Mouse (Mus musculus) hindbrain, embryonic 11.5 days (tissue): Measurements from ENCODE around the gene Cmas. TPM values are rescaled to one million over a fixed set of nuclear protein-coding genes. Genes with fewer than 3 reads are reported as not detected.

Experiments used
- ATAC-seq: fragments of 200-750 bp; cut with Nextera tagmentation; 2 replicates; pipeline ENCODE4 v1.8.0; 2017; ENCODE audit warnings: mild to moderate bottlenecking, moderate TSS enrichment, moderate library complexity; ENCODE audit not compliant: low FRiP score
- DNase-seq: peaks from one replicate; pipeline ENCODE4 v3.0.0-alpha.2; 2015; ENCODE audit warnings: low spot score
- H3K27ac ChIP-seq: fragments of 300-500 bp; sonication (generic); 2 replicates; pipeline ENCODE4 v1.5.1; 2014; ENCODE audit warnings: mild to moderate bottlenecking, low read depth, low read length
- H3K27me3 ChIP-seq: fragments of 300-500 bp; sonication (generic); 2 replicates; pipeline ENCODE4 v1.6.1; 2014; ENCODE audit warnings: mild to moderate bottlenecking, low read length, moderate library complexity, mixed read lengths; ENCODE audit not compliant: control insufficient read depth, insufficient read depth
- H3K36me3 ChIP-seq: fragments of 300-500 bp; sonication (generic); 2 replicates; pipeline ENCODE4 v1.6.1; 2014; ENCODE audit warnings: mild to moderate bottlenecking, low read length, moderate library complexity, mixed read lengths; ENCODE audit not compliant: control insufficient read depth, insufficient read depth
- H3K4me1 ChIP-seq: fragments of 300-500 bp; sonication (generic); replicated peaks from 2 replicates; pipeline ENCODE4 v1.6.1; 2014; ENCODE audit warnings: low read length, mixed read lengths; ENCODE audit not compliant: control insufficient read depth, insufficient read depth
- H3K4me2 ChIP-seq: fragments of 300-500 bp; sonication (generic); replicated peaks from 2 replicates; pipeline ENCODE4 v1.6.1; 2014; ENCODE audit warnings: mild to moderate bottlenecking, low read depth, low read length
- H3K4me3 ChIP-seq: fragments of 300-500 bp; sonication (generic); 2 replicates; pipeline ENCODE4 v1.5.1; 2014; ENCODE audit warnings: low read depth, low read length
- H3K9ac ChIP-seq: fragments of 300-500 bp; sonication (generic); 2 replicates; pipeline ENCODE4 v1.6.1; 2014; ENCODE audit warnings: low read depth, low read length
- H3K9me3 ChIP-seq: fragments of 300-500 bp; sonication (generic); 2 replicates; pipeline ENCODE4 v1.6.1; 2016; ENCODE audit warnings: low read length; ENCODE audit not compliant: control insufficient read depth
- WGBS: fragments of 180-500 bp; shearing (Covaris S2); extraction: QIAGEN DNeasy Blood & Tissue Kit; methylation state at CpG from one replicate; pipeline ENCODE4 v1.1.7; 2014; 5-methylcytosine and 5-hydroxymethylcytosine counted together
- polyA plus RNA-seq: library from polyadenylated mRNA; unstranded; fragments of >200 nt; fragmentation: Nextera tagmentation; extraction: Ambion mirVana; gene quantifications from 2 replicates; pipeline ENCODE4 v1.2.1, GENCODE M21; 2014

Gene Cmas
- polyA plus RNA-seq, 1 experiment from 2014 or later: 137 TPM

GRCm38 (mm10) chr6:142823008-142823787, 66.7 kb downstream of the Cmas start:
- Histone ChIP-seq H3K9me3 (no peaks in the 10 kb centered on the region), H3K36me3 (no peaks in the 10 kb centered on the region), H3K4me1 (no peaks in the 10 kb centered on the region), H3K27ac (no peak overlapping the region), H3K4me2 (no peak overlapping the region), H3K4me3 (no peak overlapping the region), H3K9ac (no peak overlapping the region), H3K27me3 (no peaks in the 10 kb centered on the region)
- WGBS: 84% methylated on average over 5 of the region's 5 CpGs
- DNase-seq (no peak), ATAC-seq (no peak)

Other genes with a start within 250 kb of the Cmas start
- 388 and 406 TPM in 2 replicates for gene Ldhb, start 248.7 kb upstream of the Cmas start, polyA plus RNA-seq
- 4.1 and 4.8 TPM in 2 replicates for gene Kcnj8, start 185.1 kb upstream of the Cmas start, polyA plus RNA-seq
- gene Abcc9, start 54.4 kb upstream of the Cmas start, polyA plus RNA-seq: 2.1 and 3.4 TPM in 2 replicates
- 0.08 TPM in 1 of 2 replicates, not detected in the other for gene Sult6b2, start 47.8 kb downstream of the Cmas start, polyA plus RNA-seq
- 5.1 and 6.3 TPM in 2 replicates for gene St8sia1, start 207.8 kb downstream of the Cmas start, polyA plus RNA-seq